In the genomic region with DNA sequence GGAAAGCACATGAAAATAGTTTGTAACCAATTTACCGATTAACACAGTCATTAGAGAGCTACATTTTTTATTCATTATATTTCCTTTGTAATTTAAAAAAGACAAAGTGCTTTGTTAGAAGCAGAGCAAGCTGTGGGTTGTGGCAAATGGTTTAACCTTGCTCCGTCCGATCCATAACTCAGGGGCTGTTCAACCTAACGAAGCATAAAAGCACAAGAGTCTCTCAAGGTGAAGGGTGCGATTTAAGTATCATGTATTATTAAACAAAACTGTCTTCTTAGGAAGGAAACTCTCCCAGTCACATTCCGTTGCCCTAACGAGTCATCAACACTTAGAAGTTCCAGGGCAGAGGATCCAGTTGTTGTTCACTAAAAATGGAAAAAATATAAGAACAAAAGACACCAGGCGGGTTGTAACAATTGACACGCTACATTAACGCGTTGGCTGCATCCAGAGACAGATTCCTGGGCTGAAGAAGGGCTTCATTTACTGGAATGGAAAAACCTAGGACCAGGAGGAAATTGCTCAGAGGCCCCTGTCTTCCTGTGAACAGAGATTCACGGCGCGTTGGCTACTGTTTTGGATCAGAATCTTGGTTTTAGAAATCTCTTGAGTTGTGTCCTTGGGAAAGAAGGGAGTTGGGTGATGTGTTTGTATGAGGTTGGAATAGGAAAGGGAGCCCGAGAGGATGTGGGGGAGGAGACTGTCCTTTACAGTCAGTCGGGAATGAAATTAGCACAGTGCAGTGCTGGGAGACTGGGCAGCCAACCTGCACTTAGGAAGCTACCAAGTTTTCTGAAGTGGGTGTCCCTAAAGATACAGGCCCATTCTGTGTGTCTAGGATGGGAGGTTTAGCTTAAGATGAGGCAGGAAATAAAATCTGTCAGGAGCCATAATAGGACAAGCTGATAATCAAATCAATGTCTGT, we compare ENCODE assay signal across 19 mouse cellular contexts. TPM values are rescaled to one million over a fixed set of nuclear protein-coding genes. Genes with fewer than 3 reads are reported as not detected.
DNase-seq lines count a peak whose midpoint lies in the region; ATAC-seq and TF ChIP-seq lines count a peak whose summit lies in the region.
"Had no signal": no experiment of that assay in that cellular context is flagged by ENCODE, and none has a peak within 500 bp of the region (broad histone marks: within the 10 kb centered on the region; RNA-seq: fewer than 3 reads in every experiment).

No protein-coding gene starts in this region.

- no peak overlapping the region for H3K4me2 ChIP-seq in lung, embryonic 16.5 days (ENCODE audit: low read depth, low read length)
- H3K4me2 ChIP-seq: hindbrain, embryonic 12.5 days; limb, embryonic 15.5 days had no signal

- peaks cover 3% of the 10 kb centered on the region; the same call in 1 of the 2 replicates for H3K79me2 ChIP-seq in heart, adult 2 months (replicated peaks; ENCODE audit: control insufficient read depth, insufficient read depth, low read length)

- no peaks in the 10 kb centered on the region for H3K27me3 ChIP-seq in heart, adult 2 months (ENCODE audit: control insufficient read depth, insufficient read depth, low read length)
- no peaks in the 10 kb centered on the region for H3K27me3 ChIP-seq in kidney, adult 2 months (replicated peaks; ENCODE audit: control insufficient read depth, insufficient read depth, low read length)
- H3K27me3 ChIP-seq in lung, embryonic 16.5 days (ENCODE audit: control insufficient read depth, insufficient read depth, low read depth, low read length): no peaks in the 10 kb centered on the region
- H3K27me3 ChIP-seq: hindbrain, embryonic 12.5 days; limb, embryonic 15.5 days had no signal

- peaks cover 40% of the 10 kb centered on the region for H3K36me3 ChIP-seq in heart, adult 2 months (ENCODE audit: control insufficient read depth, insufficient read depth, low read length)
- no peaks in the 10 kb centered on the region for H3K36me3 ChIP-seq in kidney, adult 2 months (ENCODE audit: control insufficient read depth, insufficient read depth, low read length)
- H3K36me3 ChIP-seq in lung, embryonic 16.5 days (ENCODE audit: control insufficient read depth, insufficient read depth, low read length): no peaks in the 10 kb centered on the region
- H3K36me3 ChIP-seq: hindbrain, embryonic 12.5 days; limb, embryonic 15.5 days; midbrain, embryonic 10.5 days had no signal

- peaks cover 24% of the 10 kb centered on the region for H3K4me1 ChIP-seq in heart, adult 2 months (ENCODE audit: control insufficient read depth, insufficient read depth, low read length)
- H3K4me1 ChIP-seq in kidney, adult 2 months (ENCODE audit: control insufficient read depth, insufficient read depth, low read length): no peaks in the 10 kb centered on the region
- H3K4me1 ChIP-seq in lung, embryonic 16.5 days (replicated peaks; ENCODE audit: control insufficient read depth, insufficient read depth, low read length): no peaks in the 10 kb centered on the region
- H3K4me1 ChIP-seq in brown adipose tissue, adult 24 weeks (ENCODE audit: control insufficient read depth, insufficient read depth, insufficient read length, low read length): peaks cover 25% of the 10 kb centered on the region
- H3K4me1 ChIP-seq: hindbrain, embryonic 12.5 days; limb, embryonic 15.5 days; midbrain, embryonic 10.5 days had no signal

- TF ChIP-seq POLR2A in heart, adult 2 months (IDR thresholded peaks at IDR 0.05; ENCODE audit: insufficient read depth, low read depth, low read length): 0 out of 2 replicates have a peak, but pooled peaks have one; percentile 7
- no peak for TF ChIP-seq POLR2A in kidney, adult 2 months (IDR thresholded peaks at IDR 0.05; ENCODE audit: low read depth, low read length)

- 40% methylated on average over 16 of the region's 16 CpGs for WGBS in heart, adult 2 months
- WGBS in kidney, adult 2 months: 28% methylated on average over 16 of the region's 16 CpGs
- WGBS in lung, embryonic 16.5 days: 57% methylated on average over 16 of the region's 16 CpGs

- peak in 1 of 2 experiments; percentile 11 for DNase-seq in heart, adult 2 months
- DNase-seq in heart, postnatal 14 days: no peak
- DNase-seq in kidney, adult 2 months: no peak
- no peak for DNase-seq in kidney, adult 18-20 months
- no peak for DNase-seq in lung, postnatal 25 days (ENCODE audit: low spot score)
- no peak for DNase-seq in natural killer cell, adult 2 months (ENCODE audit: low spot score in 2 of 2)
- DNase-seq: B cell, adult 2 months; cerebellum, adult 11 months; cerebellum, postnatal 25 days; gastrocnemius, postnatal 10 days; lung, adult 2 months; right cerebral cortex, postnatal 14 days; thymus, adult 18-20 months had no signal

- no peak overlapping the region for H3K4me3 ChIP-seq in heart, adult 2 months
- H3K4me3 ChIP-seq in kidney, adult 2 months (ENCODE audit: insufficient read depth, low read depth, low read length): no peak overlapping the region
- no peak overlapping the region for H3K4me3 ChIP-seq in lung, embryonic 16.5 days (ENCODE audit: low read length)
- H3K4me3 ChIP-seq in brown adipose tissue, adult 24 weeks (ENCODE audit: insufficient read depth, low read depth, low read length): no peak overlapping the region
- H3K4me3 ChIP-seq: hindbrain, embryonic 12.5 days; limb, embryonic 15.5 days; midbrain, embryonic 10.5 days had no signal

- intact Hi-C loops in heart, adult 2 months (cut with DNase I): no loop called here
- intact Hi-C loops in heart, postnatal 14 days (cut with DNase I): no loop called here

- 0 out of 2 replicates have a peak, but pooled peaks have one; percentile 47 for ATAC-seq in lung, embryonic 16.5 days (ENCODE audit: low read depth)
- ATAC-seq: forebrain, embryonic 16.5 days had no signal

- no peak for TF ChIP-seq EP300 in heart, adult 2 months (IDR thresholded peaks at IDR 0.05; ENCODE audit: insufficient read depth, low read depth, low read length)

- no peaks in the 10 kb centered on the region for H3K9me3 ChIP-seq in lung, embryonic 16.5 days (ENCODE audit: control insufficient read depth, low read length)
- H3K9me3 ChIP-seq: hindbrain, embryonic 12.5 days; limb, embryonic 15.5 days; midbrain, embryonic 10.5 days had no signal

- H3K27ac ChIP-seq in heart, adult 2 months: peak overlapping the region; percentile 54
- H3K27ac ChIP-seq in kidney, adult 2 months (ENCODE audit: insufficient read depth, low read depth, low read length): peak overlapping the region; percentile 54
- peak overlapping the region; percentile 6 for H3K27ac ChIP-seq in lung, embryonic 16.5 days (ENCODE audit: low read length)
- peak overlapping the region; percentile 61 for H3K27ac ChIP-seq in brown adipose tissue, adult 24 weeks (replicated peaks; ENCODE audit: low read depth, low read length)
- H3K27ac ChIP-seq: hindbrain, embryonic 12.5 days; limb, embryonic 15.5 days; midbrain, embryonic 10.5 days had no signal

- H3K9ac ChIP-seq in heart, adult 2 months (ENCODE audit: low read depth, low read length): no peak overlapping the region
- H3K9ac ChIP-seq in lung, embryonic 16.5 days (ENCODE audit: low read length): no peak overlapping the region
- H3K9ac ChIP-seq: hindbrain, embryonic 12.5 days; limb, embryonic 15.5 days had no signal

- no peak for TF ChIP-seq CTCF in heart, adult 2 months (IDR thresholded peaks at IDR 0.05)
- no peak for TF ChIP-seq CTCF in kidney, adult 2 months (conservative IDR thresholded peaks at IDR 0.05; ENCODE audit: insufficient read depth, insufficient read length, low read depth, low read length)

RNA-seq across cellular contexts. Expression of a gene that starts 17.3 kb away (rescaled TPM):
- total RNA-seq in heart, adult 2 months (2021): 10 to 100 TPM in 1 of 2 experiments, 1 to 10 TPM in 1; 9.7 to 14.4 TPM
- 5.0 and 7.8 TPM in 2 replicates for polyA plus RNA-seq in heart, adult 2 months (2012; rRNA removed)
- 10 to 100 TPM; 19.7 to 21.2 TPM for total RNA-seq in heart, postnatal 14 days (2021)
- 3.1 and 4.3 TPM in 2 replicates for polyA plus RNA-seq in kidney, adult 2 months (2012; rRNA removed)
- polyA plus RNA-seq in lung, embryonic 16.5 days (2015; fragmentation: Nextera tagmentation; extraction: Ambion mirVana): 1.1 TPM in 2 replicates
- polyA plus RNA-seq in brown adipose tissue, adult 24 weeks (2012; ENCODE audit: insufficient read depth, insufficient read length, missing spikeins): 2.8 and 6.6 TPM in 2 replicates

Comparison
In these comparisons a context has a peak if more than half of its experiments do, and no peak if none do; other contexts are left out.
1. H3K27ac ChIP-seq: peak in every context shown above with its lines; median percentile 61 in brown adipose tissue, adult 24 weeks; 54 in heart, adult 2 months; 54 in kidney, adult 2 months; 6 in lung, embryonic 16.5 days.